ENCODE assay signal across 29 mouse cellular contexts in genomic region chr12:9430656-9431055, GRCm38 (mm10).
"Had no signal": no experiment of that assay in that cellular context is flagged by ENCODE, and none has a peak within 500 bp of the region (broad histone marks: within the 10 kb centered on the region; RNA-seq: fewer than 3 reads in every experiment).

No protein-coding gene starts in this region.

- H3K4me2 ChIP-seq: embryonic facial prominence, embryonic 12.5 days; embryonic facial prominence, embryonic 13.5 days; embryonic facial prominence, embryonic 15.5 days; forebrain, embryonic 12.5 days; forebrain, embryonic 13.5 days; forebrain, embryonic 15.5 days had no signal

- H3K9me3 ChIP-seq: embryonic facial prominence, embryonic 12.5 days; embryonic facial prominence, embryonic 13.5 days; embryonic facial prominence, embryonic 15.5 days; forebrain, embryonic 10.5 days; forebrain, embryonic 12.5 days; forebrain, embryonic 13.5 days; forebrain, embryonic 15.5 days had no signal

- DNase-seq: cerebellum, adult 2 months; cerebellum, adult 8-10 months; cerebellum, adult 9-10 months; cerebellum, adult 9-11 months; cerebellum, postnatal 10 days; cerebellum, postnatal 14 days; cerebellum, postnatal 25 days; cerebellum, postnatal 36 days; embryo, embryonic 11 days; forebrain, postnatal 0 days; gastrocnemius, adult 2 months; gastrocnemius, postnatal 10 days; gastrocnemius, postnatal 14 days; gastrocnemius, postnatal 25 days; gastrocnemius, postnatal 36 days; heart, adult 11 months; heart, adult 18-20 months; heart, adult 2 months had no signal

- H3K36me3 ChIP-seq: embryonic facial prominence, embryonic 10.5 days; embryonic facial prominence, embryonic 12.5 days; embryonic facial prominence, embryonic 13.5 days; embryonic facial prominence, embryonic 15.5 days; forebrain, embryonic 10.5 days; forebrain, embryonic 12.5 days; forebrain, embryonic 15.5 days had no signal

- H3K27ac ChIP-seq: embryonic facial prominence, embryonic 10.5 days; embryonic facial prominence, embryonic 12.5 days; embryonic facial prominence, embryonic 13.5 days; embryonic facial prominence, embryonic 15.5 days; forebrain, embryonic 10.5 days; forebrain, embryonic 12.5 days; forebrain, embryonic 13.5 days; forebrain, embryonic 15.5 days; gastrocnemius, adult 2 months; heart, adult 2 months had no signal

- H3K4me1 ChIP-seq: embryonic facial prominence, embryonic 10.5 days; embryonic facial prominence, embryonic 12.5 days; embryonic facial prominence, embryonic 13.5 days; embryonic facial prominence, embryonic 15.5 days; forebrain, embryonic 10.5 days; forebrain, embryonic 12.5 days; forebrain, embryonic 13.5 days; forebrain, embryonic 15.5 days had no signal

- H3K4me3 ChIP-seq: embryonic facial prominence, embryonic 10.5 days; embryonic facial prominence, embryonic 12.5 days; embryonic facial prominence, embryonic 13.5 days; embryonic facial prominence, embryonic 15.5 days; erythroblast, embryonic 14.5 days; forebrain, embryonic 10.5 days; forebrain, embryonic 12.5 days; forebrain, embryonic 13.5 days; forebrain, embryonic 15.5 days; gastrocnemius, adult 2 months; heart, adult 2 months had no signal

- H3K27me3 ChIP-seq: embryonic facial prominence, embryonic 12.5 days; embryonic facial prominence, embryonic 13.5 days; embryonic facial prominence, embryonic 15.5 days; forebrain, embryonic 12.5 days; forebrain, embryonic 13.5 days; forebrain, embryonic 15.5 days had no signal

- ATAC-seq: forebrain, embryonic 13.5 days; forebrain, embryonic 14.5 days; forebrain, embryonic 15.5 days; forebrain, embryonic 16.5 days; forebrain, postnatal 0 days had no signal

- H3K9ac ChIP-seq: embryonic facial prominence, embryonic 12.5 days; embryonic facial prominence, embryonic 13.5 days; embryonic facial prominence, embryonic 15.5 days; forebrain, embryonic 12.5 days; forebrain, embryonic 13.5 days; forebrain, embryonic 15.5 days; forebrain, postnatal 0 days had no signal
